Mouse (Mus musculus): ENCODE data around the gene Cldn34b4.

The Cldn34b4 gene

DNA sequence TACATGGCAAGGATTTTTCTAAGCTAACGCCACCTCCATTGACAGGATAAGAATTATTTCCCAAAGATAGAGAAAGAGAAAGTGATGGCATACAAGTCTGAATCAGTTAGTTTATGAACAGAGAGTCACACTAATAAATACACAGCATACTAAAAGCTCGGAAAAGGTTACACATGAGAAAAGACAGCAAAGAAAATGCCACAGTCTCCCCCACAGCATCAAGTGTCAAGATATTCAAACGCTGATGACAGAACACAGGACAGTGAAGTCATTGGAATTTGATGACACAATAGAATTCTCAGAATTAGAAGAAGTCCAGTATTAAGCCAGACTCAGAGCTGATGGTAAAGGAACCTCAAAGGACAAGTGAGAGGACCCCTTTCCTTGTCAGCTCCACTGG, at the start of gene Cldn34b4:
Gene Cldn34b4 (plus strand): TSS at position 301 of the 400 bp plus-strand sequence.
- no peak for DNase-seq
